Comparison of ENCODE assay signal across 17 mouse cellular contexts in the genomic region with DNA sequence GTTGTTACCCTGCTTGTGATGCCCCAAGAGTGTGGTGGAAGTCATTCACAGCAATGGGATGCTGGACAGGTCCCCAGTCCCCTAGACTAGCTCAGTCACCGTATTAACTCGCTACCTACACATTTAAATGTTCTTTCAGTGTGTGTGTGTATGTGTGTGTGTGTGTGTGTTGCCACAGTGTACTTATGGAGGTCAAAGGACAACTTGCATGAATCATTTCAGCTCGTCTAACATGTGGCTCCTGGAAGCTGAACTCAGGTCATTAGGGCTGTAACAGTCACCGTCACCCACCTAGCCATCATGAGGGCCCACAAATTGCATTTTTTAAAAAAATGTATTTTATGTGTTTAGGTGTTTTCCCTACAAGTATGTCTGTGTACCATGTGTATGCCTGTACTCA.
"Had no signal": no experiment of that assay in that cellular context is flagged by ENCODE, and none has a peak within 500 bp of the region (broad histone marks: within the 10 kb centered on the region; RNA-seq: fewer than 3 reads in every experiment).

No protein-coding gene starts in this region.

- H3K9me3 ChIP-seq: liver, embryonic 15.5 days; lung, embryonic 15.5 days; megakaryocyte, embryonic 14.5 days; midbrain, embryonic 12.5 days; midbrain, embryonic 15.5 days; neural tube, embryonic 12.5 days; stomach, embryonic 15.5 days had no signal

- H3K4me3 ChIP-seq: liver, embryonic 15.5 days; lung, embryonic 15.5 days; megakaryocyte, embryonic 14.5 days; midbrain, embryonic 12.5 days; midbrain, embryonic 15.5 days; neural tube, embryonic 12.5 days; stomach, embryonic 15.5 days had no signal

- H3K27me3 ChIP-seq: liver, embryonic 15.5 days; lung, embryonic 15.5 days; megakaryocyte, embryonic 14.5 days; midbrain, embryonic 12.5 days; midbrain, embryonic 15.5 days; neural tube, embryonic 12.5 days; stomach, embryonic 15.5 days had no signal

- ATAC-seq: lung, postnatal 0 days; midbrain, embryonic 15.5 days had no signal

- H3K9ac ChIP-seq: liver, embryonic 15.5 days; lung, embryonic 15.5 days; midbrain, embryonic 12.5 days; midbrain, embryonic 15.5 days; neural tube, embryonic 12.5 days; stomach, embryonic 15.5 days had no signal

- H3K27ac ChIP-seq: liver, embryonic 15.5 days; lung, embryonic 15.5 days; macrophage; midbrain, embryonic 12.5 days; midbrain, embryonic 15.5 days; neural tube, embryonic 12.5 days; stomach, embryonic 15.5 days; stomach, postnatal 0 days had no signal

- H3K4me2 ChIP-seq: liver, embryonic 15.5 days; lung, embryonic 15.5 days; midbrain, embryonic 12.5 days; midbrain, embryonic 15.5 days; neural tube, embryonic 12.5 days; stomach, embryonic 15.5 days had no signal

- H3K4me1 ChIP-seq: lung, embryonic 15.5 days; midbrain, embryonic 12.5 days; midbrain, embryonic 15.5 days; neural tube, embryonic 12.5 days; stomach, embryonic 15.5 days had no signal

- DNase-seq: lung, adult 2 months; lung, postnatal 14 days; lung, postnatal 36 days; right cerebral cortex, postnatal 14 days; thymus, adult 2 months; thymus, postnatal 25 days; thymus, postnatal 4 days had no signal
